Mouse (Mus musculus) kidney, adult 18-20 months (tissue): ENCODE data around the gene BC030867.
"Not testable (repeated sequence)": the region's sequence is repeated elsewhere in the genome, so short reads cannot be mapped to it uniquely, and the experiment has no call there.

Experiments used
- DNase-seq: peaks from one replicate; pipeline ENCODE4 v3.0.0; 2021

Gene BC030867

DNA sequence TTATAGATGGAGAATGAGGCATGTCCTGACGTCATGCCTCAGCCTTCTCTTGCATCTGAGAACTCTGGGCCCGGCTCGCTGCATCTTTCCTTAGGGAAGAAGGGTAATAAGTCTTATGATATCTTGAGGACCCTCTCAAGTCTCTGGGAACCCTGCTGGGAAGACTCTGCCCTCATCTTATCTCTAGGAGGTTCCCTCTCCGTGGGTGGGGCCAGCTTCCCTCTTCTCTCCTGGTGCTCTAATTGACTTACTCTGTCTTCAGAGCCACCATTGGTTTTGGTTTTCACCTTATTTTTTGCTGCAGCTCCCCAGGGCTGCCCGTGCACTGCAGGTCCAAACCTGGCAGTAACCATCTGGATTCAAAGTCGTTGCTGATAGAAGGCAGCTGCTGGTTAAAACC, 9.4 kb downstream of the BC030867 start:
- DNase-seq = no peak

GRCm38 (mm10) chr11:102258521-102258920, 9.8 kb downstream of the BC030867 start:
- DNase-seq = no peak

- DNase-seq = peak; percentile 6
Observed at GRCm38 (mm10) chr11:102263211-102263610, 14.5 kb downstream of the BC030867 start.

- no peak for DNase-seq
Observed at GRCm38 (mm10) chr11:102265816-102266215, 17.1 kb downstream of the BC030867 start.

DNA sequence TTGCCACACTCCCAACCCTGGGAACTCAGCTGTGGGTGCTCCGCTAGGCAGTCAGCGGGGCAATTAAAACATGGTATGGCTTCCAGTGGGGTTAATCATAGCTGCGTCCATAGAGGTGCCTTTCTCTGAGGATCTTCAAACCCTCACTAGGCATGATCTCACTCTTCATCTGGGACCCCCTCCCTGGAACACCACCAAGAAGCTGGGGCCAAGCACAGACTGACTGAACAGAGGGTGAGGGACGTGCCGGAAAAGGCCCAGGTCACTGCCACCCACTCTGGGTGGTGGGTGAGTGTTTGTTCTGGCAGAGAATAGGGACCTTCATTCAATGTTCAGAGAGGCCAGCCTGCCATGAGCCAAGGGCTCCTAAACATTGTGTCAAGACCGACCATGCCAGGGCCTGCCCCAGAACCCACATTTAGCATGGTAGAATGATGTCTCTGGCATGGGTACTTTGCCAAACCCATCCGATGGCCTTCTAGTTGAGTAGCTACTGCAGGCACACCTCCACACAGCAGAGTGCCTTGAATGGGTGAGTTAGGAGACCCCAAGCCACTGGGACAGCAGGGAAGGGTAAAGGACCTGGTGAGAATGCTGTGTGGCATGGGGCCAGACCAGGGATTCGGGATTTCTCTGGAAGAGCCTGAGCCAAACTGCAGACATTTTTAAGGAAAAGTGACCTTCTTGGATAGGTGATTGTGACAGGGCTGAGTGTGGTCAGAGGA, 18.1 kb downstream of the BC030867 start:
- no peak for DNase-seq

DNA sequence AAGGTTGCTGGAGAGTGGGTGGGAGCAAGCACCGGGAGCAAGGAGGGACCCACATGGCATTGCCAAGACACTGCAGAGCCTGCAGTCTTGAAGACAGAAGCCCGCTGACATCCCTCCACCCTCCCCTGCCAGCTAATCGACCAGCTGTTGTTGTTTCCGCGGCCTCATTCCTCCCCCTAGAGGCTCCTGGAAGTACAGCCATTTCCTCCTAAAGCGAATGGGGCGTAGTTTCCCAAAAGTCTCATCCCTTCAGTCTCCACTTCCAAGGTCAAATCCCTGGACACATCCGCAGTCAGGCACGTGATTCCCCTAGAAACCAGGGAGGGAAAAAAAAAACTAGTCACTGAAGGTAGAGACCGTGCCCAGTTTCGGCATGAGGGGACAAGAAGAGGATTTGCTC, 18.8 kb downstream of the BC030867 start:
- DNase-seq = peak; percentile 73

GRCm38 (mm10) chr11:102268520-102269244, 20.0 kb downstream of the BC030867 start, which contains the start of gene Asb16:
Gene Asb16 (plus strand): TSS chr11:102268743.
- no peak for DNase-seq

DNA sequence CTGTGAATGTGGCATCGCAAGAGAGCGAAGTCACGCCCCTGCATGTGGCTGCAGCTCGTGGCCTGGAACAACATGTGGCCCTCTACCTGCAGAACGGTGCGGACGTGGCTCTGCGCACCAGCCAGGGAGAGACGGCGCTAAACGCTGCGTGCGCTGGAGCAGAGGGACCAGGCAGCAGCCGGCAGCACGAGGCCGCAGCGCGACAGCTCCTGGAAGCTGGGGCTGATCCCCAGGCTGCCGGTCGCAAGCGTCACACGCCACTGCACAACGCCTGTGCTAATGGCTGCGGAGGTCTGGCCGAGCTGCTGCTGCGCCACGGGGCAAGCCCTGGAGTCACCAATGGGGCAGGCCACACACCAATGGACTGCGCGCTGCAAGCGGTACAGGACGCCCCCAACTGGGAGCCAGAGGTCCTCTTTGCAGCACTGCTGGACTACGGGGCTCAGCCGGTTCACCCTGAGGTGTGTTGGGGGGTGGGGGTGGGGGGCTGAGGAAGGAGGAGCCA, 27.8 kb downstream of the BC030867 start:
- DNase-seq = peak; percentile 50

DNA sequence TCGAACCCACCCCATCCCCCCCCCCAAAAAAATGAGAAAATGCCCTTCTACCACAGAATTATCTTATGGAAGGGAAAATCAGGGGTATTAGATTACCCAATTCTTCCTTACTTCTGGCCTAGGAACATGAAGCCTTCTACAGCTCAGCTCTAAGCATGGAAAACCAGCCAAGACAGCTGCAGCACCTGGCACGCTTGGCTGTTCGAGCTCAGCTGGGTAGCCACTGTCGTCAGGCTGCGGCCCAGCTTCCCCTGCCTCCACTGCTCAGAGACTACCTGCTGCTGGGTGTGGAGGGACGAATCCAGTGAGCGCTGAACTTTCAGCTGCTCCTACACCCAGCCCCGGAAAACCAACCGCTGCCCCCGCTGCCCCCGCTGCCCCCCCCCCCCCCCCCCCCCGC, 29.1 kb downstream of the BC030867 start:
- no peak for DNase-seq

GRCm38 (mm10) chr11:102279595-102279994, 30.9 kb downstream of the BC030867 start:
- no peak for DNase-seq

GRCm38 (mm10) chr11:102280267-102280666, 31.6 kb downstream of the BC030867 start:
- not testable (repeated sequence) for DNase-seq

DNA sequence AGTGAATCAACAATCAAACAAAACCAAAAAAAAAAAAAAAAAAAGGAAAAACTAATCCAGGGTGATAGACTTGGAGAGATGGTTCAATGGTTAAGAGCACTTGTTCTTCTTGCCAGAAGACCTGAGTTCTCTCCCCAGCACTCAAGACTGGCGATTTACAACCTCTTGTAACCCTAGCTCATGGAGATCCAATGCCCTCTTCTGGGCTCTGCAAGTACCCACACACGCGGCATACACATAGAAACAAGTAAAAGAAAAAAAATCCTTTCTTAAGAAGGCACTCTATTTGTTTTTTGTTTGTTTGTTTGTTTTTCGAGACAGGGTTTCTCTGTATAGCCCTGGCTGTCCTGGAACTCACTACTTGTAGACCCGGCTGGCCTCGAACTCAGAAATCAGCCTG, 35.2 kb downstream of the BC030867 start:
- DNase-seq = no peak

- peak; percentile 98 for DNase-seq
Observed at GRCm38 (mm10) chr11:102284501-102285094, 35.9 kb downstream of the BC030867 start, which contains the start of gene Tmub2. Gene Tmub2 (plus strand): TSS chr11:102284931.

GRCm38 (mm10) chr11:102285095-102285834, 36.6 kb downstream of the BC030867 start:
- no peak for DNase-seq

DNA sequence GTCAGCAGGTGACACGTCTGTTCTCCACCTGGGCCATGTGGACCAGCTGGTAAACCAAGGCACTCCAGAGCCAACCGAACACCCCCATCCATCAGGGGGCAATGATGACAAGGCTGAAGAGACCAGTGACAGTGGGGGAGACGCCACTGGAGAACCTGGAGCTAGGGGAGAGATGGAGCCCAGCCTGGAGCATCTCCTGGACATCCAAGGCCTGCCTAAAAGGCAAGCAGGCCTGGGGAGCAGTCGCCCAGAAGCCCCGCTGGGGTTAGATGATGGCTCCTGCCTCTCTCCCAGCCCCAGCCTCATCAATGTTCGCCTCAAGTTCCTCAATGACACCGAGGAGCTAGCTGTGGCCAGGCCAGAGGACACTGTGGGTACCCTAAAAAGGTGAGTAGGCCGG, 38.8 kb downstream of the BC030867 start:
- no peak for DNase-seq

- no peak for DNase-seq
Observed at GRCm38 (mm10) chr11:102288027-102288804, 39.5 kb downstream of the BC030867 start.

DNA sequence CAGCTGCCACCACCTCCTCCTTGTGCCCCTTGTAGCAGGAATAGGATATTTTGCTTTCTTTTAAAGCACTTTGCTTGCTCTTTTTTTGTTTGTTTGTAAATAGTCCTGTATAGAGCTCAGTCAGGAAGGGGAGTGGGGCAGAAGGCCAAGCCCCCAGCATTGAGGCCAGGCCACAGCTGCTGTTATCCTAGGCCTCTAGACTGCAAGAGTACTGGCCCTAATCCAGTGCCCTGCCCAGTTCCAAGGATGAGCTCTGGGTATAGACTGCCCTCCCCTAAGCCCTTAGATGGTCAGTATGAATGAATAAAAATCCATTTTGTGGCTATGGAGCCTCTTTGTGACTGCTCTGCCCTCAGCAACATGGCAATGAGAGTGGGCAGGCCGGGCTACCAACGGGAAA, 40.2 kb downstream of the BC030867 start:
- no peak for DNase-seq

GRCm38 (mm10) chr11:102289511-102290100, 40.9 kb downstream of the BC030867 start:
- DNase-seq = no peak

DNA sequence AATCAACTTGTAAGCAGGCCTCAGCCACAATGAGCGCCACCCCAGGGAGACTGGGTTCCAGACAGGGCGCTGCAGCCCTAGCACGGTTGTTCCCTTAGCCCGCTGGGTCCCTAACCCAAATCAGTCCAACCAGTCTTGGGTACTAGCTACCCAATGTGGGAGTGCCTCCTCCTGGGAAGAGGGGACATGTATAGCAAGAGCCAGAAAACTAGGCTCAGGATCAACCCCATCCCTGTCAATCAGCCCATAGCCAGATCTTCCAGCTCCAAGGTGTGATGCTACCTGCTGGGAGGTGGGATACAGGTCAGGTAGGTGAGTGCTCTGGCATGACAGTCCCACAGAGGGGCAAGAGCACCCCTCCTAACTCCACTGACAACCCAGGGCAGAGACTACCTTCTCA, 41.5 kb downstream of the BC030867 start:
- no peak for DNase-seq

GRCm38 (mm10) chr11:102291051-102291535, 42.4 kb downstream of the BC030867 start:
- no peak for DNase-seq

- no peak for DNase-seq
Observed at GRCm38 (mm10) chr11:102293971-102294370, 45.3 kb downstream of the BC030867 start.
